Mouse (Mus musculus) heart, embryonic 15.5 days (tissue): ENCODE results near the gene Kcnn3. TPM values are rescaled to one million over a fixed set of nuclear protein-coding genes. Genes with fewer than 3 reads are reported as not detected.

Experiments
- ATAC-seq: fragments of 200-750 bp; cut with Nextera tagmentation; replicated peaks from 2 replicates; pipeline ENCODE4 v1.8.0; 2017; ENCODE audit warnings: low read depth, moderate TSS enrichment; ENCODE audit not compliant: insufficient number of reproducible peaks, insufficient read depth, low FRiP score
- H3K27ac ChIP-seq: fragments of 300-500 bp; sonication (generic); 2 replicates; pipeline ENCODE4 v1.5.1; 2015; ENCODE audit warnings: mild to moderate bottlenecking, inconsistent platforms
- H3K27me3 ChIP-seq: fragments of 300-500 bp; sonication (generic); 2 replicates; pipeline ENCODE4 v1.6.1; 2015; ENCODE audit warnings: inconsistent platforms
- H3K36me3 ChIP-seq: fragments of 300-500 bp; sonication (generic); 2 replicates; pipeline ENCODE4 v1.6.1; 2015; ENCODE audit warnings: mild to moderate bottlenecking, inconsistent platforms
- H3K4me1 ChIP-seq: fragments of 300-500 bp; sonication (generic); replicated peaks from 2 replicates; pipeline ENCODE4 v1.6.1; 2015; ENCODE audit warnings: inconsistent platforms
- H3K4me2 ChIP-seq: fragments of 300-500 bp; sonication (generic); 2 replicates; pipeline ENCODE4 v1.6.1; 2015; ENCODE audit warnings: inconsistent platforms, mild to moderate bottlenecking, moderate library complexity
- H3K4me3 ChIP-seq: fragments of 300-500 bp; sonication (generic); 2 replicates; pipeline ENCODE4 v1.5.1; 2015; ENCODE audit warnings: mild to moderate bottlenecking, inconsistent platforms
- H3K9ac ChIP-seq: fragments of 300-500 bp; sonication (generic); 2 replicates; pipeline ENCODE4 v1.6.1; 2015; ENCODE audit warnings: mild to moderate bottlenecking, inconsistent platforms
- H3K9me3 ChIP-seq: fragments of 300-500 bp; sonication (generic); replicated peaks from 2 replicates; pipeline ENCODE4 v1.6.1; 2016; ENCODE audit warnings: inconsistent platforms
- WGBS: fragments of 180-500 bp; shearing (Covaris S2); methylation state at CpG from one replicate; pipeline ENCODE4 v1.1.7; 2015; ENCODE audit warnings: mixed read lengths; 5-methylcytosine and 5-hydroxymethylcytosine counted together
- polyA plus RNA-seq: library from polyadenylated mRNA; unstranded; fragments of >200 nt; fragmentation: Nextera tagmentation; extraction: Ambion mirVana; gene quantifications from 2 replicates; pipeline ENCODE4 v1.2.1, GENCODE M21; 2015

Kcnn3 gene
- polyA plus RNA-seq, 1 experiment from 2014 or later, result 2.6 TPM

DNA sequence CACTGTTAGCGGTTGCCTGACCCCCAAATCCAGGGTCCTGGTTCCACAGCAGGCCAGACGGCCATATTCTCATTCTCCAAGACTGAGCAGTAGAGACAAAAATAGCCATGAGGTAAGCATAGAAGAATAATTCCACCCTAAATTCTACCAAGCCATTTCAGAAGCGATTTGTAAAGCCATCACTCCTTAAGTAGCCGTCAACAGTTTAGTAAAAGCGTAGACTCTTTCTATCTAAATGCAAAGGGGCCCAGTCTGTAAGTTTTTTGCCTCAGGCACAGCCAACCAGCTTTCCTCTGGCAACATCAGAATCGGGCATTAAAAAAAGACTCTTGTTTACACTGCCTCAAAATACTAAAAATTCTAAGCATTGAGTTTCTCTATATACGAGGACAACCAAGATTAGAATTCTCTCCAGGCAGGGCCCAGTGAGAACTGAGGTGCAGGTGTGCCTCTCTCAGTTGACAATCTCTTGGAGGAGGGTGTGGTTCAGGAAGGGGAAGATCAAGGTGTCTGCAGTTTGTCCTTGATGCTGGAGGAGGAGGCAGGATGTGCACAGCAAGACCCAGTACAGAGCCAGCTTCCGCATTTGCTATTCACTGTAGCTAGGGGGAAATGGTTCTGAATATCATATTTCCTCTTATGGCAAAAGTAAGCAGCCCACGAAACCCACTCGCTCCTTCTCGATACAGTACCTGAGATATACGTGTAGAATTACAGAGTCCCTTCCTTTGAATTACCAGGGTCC lies 152.8 kb downstream of the Kcnn3 start:
- H3K4me2 ChIP-seq, result no peak overlapping the region
- no peak overlapping the region for H3K9ac ChIP-seq
- H3K9me3 ChIP-seq, result no peaks in the 10 kb centered on the region
- no peak overlapping the region for H3K27ac ChIP-seq
- no peaks in the 10 kb centered on the region for H3K36me3 ChIP-seq
- no peaks in the 10 kb centered on the region for H3K27me3 ChIP-seq
- ATAC-seq, result no peak
- H3K4me1 ChIP-seq, result peaks cover 14% of the 10 kb centered on the region
- H3K4me3 ChIP-seq, result no peak overlapping the region
- 55% methylated on average over 12 of the region's 12 CpGs for WGBS

GRCm38 (mm10) chr3:89677617-89678016 lies 157.7 kb downstream of the Kcnn3 start:
- no peak for ATAC-seq
- 80% methylated on average over 5 of the region's 5 CpGs for WGBS
- Histone ChIP-seq H3K9me3 (no peaks in the 10 kb centered on the region), H3K36me3 (no peaks in the 10 kb centered on the region), H3K27ac (no peak overlapping the region), H3K4me2 (no peak overlapping the region), H3K4me1 (peaks cover 6% of the 10 kb centered on the region), H3K27me3 (peaks cover 15% of the 10 kb centered on the region), H3K9ac (no peak overlapping the region), H3K4me3 (no peak overlapping the region)

GRCm38 (mm10) chr3:89686031-89686430 lies 166.1 kb downstream of the Kcnn3 start:
- Histone ChIP-seq H3K27ac (no peak overlapping the region), H3K36me3 (no peaks in the 10 kb centered on the region), H3K27me3 (peaks cover 29% of the 10 kb centered on the region), H3K9ac (no peak overlapping the region), H3K4me2 (no peak overlapping the region), H3K4me3 (no peak overlapping the region), H3K9me3 (no peaks in the 10 kb centered on the region), H3K4me1 (peaks cover 3% of the 10 kb centered on the region; the same call in 1 of the 2 replicates)
- no peak for ATAC-seq
- 33% methylated on average over 5 of the region's 5 CpGs for WGBS

DNA sequence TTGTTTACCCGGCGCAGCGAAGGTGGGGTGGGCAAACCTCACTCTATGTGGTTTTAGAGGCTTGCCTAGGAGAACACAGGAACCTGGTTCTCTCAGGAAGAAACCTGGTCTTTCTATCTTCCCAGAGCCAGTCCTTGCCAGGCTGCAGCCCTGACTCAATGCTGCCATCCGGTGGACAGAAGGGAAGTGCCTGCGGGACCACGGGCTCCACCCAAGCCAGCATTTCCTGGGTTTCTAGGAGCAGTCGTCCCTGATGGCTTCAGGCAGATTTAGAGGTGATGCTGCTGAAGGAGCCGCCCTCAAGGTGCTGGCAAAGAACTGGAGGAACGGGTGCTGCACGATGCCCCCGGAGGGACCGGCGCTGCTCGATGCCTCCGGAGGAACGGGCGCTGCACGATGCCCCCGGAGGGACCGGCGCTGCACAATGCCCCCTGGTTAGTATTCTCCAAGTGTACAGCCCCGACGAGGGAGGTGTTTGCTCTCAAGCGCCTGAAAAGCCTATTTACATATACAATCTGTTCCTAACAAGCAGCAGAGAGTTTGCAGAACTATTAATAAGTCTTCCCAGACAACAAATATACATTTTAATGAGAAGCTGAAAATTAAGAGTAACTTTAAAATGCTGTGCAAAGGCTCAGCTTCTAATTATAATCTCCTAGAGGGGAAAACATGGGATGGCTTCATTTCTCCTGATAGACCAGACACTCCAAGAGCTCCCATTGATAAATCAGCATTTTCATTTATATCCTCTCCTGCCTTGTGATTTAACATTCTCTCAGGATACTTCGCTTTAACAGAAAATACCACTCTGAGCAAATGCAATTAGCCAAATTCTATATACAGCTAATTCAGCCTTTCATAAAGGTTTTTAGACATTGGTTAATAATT lies 169.0 kb downstream of the Kcnn3 start:
- Histone ChIP-seq H3K36me3 (no peaks in the 10 kb centered on the region), H3K27me3 (peaks cover 5% of the 10 kb centered on the region), H3K4me1 (peaks cover 3% of the 10 kb centered on the region; the same call in 1 of the 2 replicates), H3K4me2 (peak overlapping the region; percentile 78), H3K4me3 (peak overlapping the region; percentile 52), H3K9me3 (no peaks in the 10 kb centered on the region), H3K9ac (peak overlapping the region; percentile 63), H3K27ac (no peak overlapping the region)
- 6% methylated on average over 25 of the region's 25 CpGs for WGBS
- ATAC-seq, result peak; percentile 66; the same call in 1 of the 2 replicates

DNA sequence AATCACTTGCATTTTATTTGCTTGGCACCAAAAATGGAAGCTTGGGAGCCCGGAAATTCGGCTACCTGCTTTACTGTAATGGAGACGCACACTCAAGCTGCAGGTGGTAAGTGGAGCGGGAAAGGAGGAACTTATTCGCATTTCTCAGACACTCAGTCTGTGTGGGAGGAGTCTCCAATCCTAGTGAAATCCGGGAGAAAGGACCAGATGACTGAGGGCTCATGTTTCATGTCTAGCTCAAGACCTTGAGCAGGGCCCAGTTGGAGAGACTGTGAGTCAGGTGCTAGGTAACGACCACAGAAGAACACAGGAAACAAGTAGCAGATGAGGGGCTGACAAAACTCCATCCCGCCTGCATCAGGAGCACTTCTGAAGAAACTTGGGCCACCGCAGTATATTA lies 171.8 kb downstream of the Kcnn3 start:
- Histone ChIP-seq H3K36me3 (no peaks in the 10 kb centered on the region), H3K9ac (no peak overlapping the region), H3K27me3 (peaks cover 5% of the 10 kb centered on the region), H3K4me3 (no peak overlapping the region), H3K9me3 (no peaks in the 10 kb centered on the region), H3K4me2 (no peak overlapping the region), H3K4me1 (peaks cover 3% of the 10 kb centered on the region; the same call in 1 of the 2 replicates), H3K27ac (no peak overlapping the region)
- no peak for ATAC-seq
- WGBS, result 60% methylated on average over 9 of the region's 9 CpGs

- H3K36me3 ChIP-seq, result no peaks in the 10 kb centered on the region
- no peaks in the 10 kb centered on the region for H3K4me1 ChIP-seq
- no peaks in the 10 kb centered on the region; the same call in 1 of the 2 replicates for H3K27me3 ChIP-seq
- WGBS, result 81% methylated on average over 12 of the region's 12 CpGs
- ATAC-seq, result no peak
- no peak overlapping the region for H3K4me3 ChIP-seq
- H3K9ac ChIP-seq, result no peak overlapping the region
- no peaks in the 10 kb centered on the region for H3K9me3 ChIP-seq
- no peak overlapping the region for H3K4me2 ChIP-seq
- no peak overlapping the region for H3K27ac ChIP-seq
These were observed 176.3 kb downstream of the Kcnn3 start for GRCm38 (mm10) chr3:89696152-89696821.

DNA sequence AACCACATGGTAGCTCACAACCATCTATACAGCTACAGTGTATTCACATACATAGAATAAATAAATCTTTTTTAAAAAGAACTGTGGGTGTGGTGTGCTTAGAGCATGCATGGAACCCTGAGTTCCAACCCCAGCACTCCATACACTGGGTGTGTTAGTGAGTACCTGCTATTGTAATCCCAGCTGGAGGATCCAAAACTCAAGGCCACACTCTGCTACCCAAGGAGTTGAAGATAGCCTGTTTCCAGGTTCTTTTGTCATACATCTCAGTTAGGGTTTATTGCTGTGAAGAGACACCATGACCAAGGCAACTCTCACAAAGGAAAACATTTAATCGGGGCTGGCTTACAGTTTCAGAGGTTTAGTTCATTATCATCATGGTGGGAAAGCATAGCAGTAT lies 179.0 kb downstream of the Kcnn3 start:
- H3K36me3 ChIP-seq, result no peaks in the 10 kb centered on the region
- WGBS, result 80% methylated on average over 1 of the region's 1 CpGs
- H3K9me3 ChIP-seq, result no peaks in the 10 kb centered on the region
- H3K27me3 ChIP-seq, result no peaks in the 10 kb centered on the region
- no peak overlapping the region for H3K27ac ChIP-seq
- H3K9ac ChIP-seq, result no peak overlapping the region
- ATAC-seq, result no peak
- no peak overlapping the region for H3K4me2 ChIP-seq
- no peaks in the 10 kb centered on the region for H3K4me1 ChIP-seq
- no peak overlapping the region for H3K4me3 ChIP-seq

DNA sequence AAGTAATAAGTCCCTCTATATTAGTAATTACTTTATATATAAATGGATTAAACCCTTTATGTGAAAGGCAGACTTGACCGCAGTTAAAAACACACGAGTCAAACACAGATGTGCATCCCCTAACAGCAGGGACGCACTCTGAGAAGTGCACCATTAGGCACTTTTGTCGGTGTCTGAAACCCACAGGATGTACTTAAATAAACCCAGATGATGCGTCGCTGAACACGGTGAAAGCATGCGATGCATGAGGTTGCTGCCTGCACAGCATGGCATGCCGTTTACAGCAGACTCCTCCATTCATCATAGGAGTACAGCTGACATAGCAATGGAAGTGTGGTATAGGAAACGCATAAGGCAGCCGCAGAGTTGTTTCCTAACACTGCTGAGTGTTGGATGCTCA lies 180.5 kb downstream of the Kcnn3 start:
- H3K9ac ChIP-seq, result no peak overlapping the region
- H3K27ac ChIP-seq, result no peak overlapping the region
- no peaks in the 10 kb centered on the region for H3K4me1 ChIP-seq
- H3K9me3 ChIP-seq, result no peaks in the 10 kb centered on the region
- WGBS, result 78% methylated on average over 11 of the region's 11 CpGs
- H3K36me3 ChIP-seq, result no peaks in the 10 kb centered on the region
- no peak overlapping the region for H3K4me2 ChIP-seq
- H3K4me3 ChIP-seq, result no peak overlapping the region
- 0 out of 2 replicates have a peak, but pooled peaks cover under 1% of the 10 kb centered on the region for H3K27me3 ChIP-seq
- no peak for ATAC-seq

GRCm38 (mm10) chr3:89703596-89703995 lies 183.6 kb downstream of the Kcnn3 start:
- Histone ChIP-seq H3K27me3 (0 out of 2 replicates have a peak, but pooled peaks cover 3% of the 10 kb centered on the region), H3K27ac (no peak overlapping the region), H3K4me1 (no peaks in the 10 kb centered on the region), H3K9me3 (no peaks in the 10 kb centered on the region), H3K4me2 (no peak overlapping the region), H3K4me3 (no peak overlapping the region), H3K9ac (no peak overlapping the region), H3K36me3 (no peaks in the 10 kb centered on the region)
- ATAC-seq, result no peak
- 42% methylated on average over 3 of the region's 3 CpGs for WGBS

DNA sequence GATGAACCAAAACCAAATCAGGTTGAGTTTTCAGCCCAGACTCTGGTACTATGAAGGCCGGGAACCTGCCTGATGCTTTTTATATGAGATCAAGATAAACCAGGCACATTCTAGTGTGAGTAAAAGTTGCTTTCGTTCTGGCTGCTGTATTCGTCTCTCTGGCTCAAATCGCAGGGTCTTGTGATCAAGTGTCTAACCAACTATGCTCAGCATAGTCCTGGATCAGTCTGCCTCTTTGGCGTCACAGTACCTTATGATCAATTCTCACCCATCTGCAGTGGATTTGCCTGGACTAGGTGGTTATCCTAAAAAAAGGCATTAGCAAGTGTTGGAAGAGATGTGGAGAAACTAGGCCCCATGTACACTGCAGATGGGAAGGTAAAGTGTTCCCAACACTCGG lies 184.1 kb downstream of the Kcnn3 start:
- Histone ChIP-seq H3K9ac (no peak overlapping the region), H3K27ac (no peak overlapping the region), H3K27me3 (0 out of 2 replicates have a peak, but pooled peaks cover 3% of the 10 kb centered on the region), H3K4me1 (no peaks in the 10 kb centered on the region), H3K4me3 (no peak overlapping the region), H3K36me3 (no peaks in the 10 kb centered on the region), H3K4me2 (no peak overlapping the region), H3K9me3 (no peaks in the 10 kb centered on the region)
- no peak for ATAC-seq
- WGBS, result 67% methylated on average over 6 of the region's 6 CpGs
